Mouse (Mus musculus): ENCODE measurements around the gene Palb2.

The Palb2 gene

GRCm38 (mm10) chr7:122132497-122133337, at the start of gene Palb2, which contains the start of gene Dctn5:
Palb2 (minus strand) TSS chr7:122132985.
Dctn5 (plus strand) TSS chr7:122133041.
- peak; percentile 99 for ATAC-seq (ENCODE audit: low TSS enrichment)

- no peak for ATAC-seq (ENCODE audit: low TSS enrichment)
Measured at GRCm38 (mm10) chr7:122180720-122181119, 47.9 kb upstream of the Palb2 start.

GRCm38 (mm10) chr7:122171613-122172012, 38.8 kb upstream of the Palb2 start:
- ATAC-seq (ENCODE audit: low TSS enrichment) = no peak

- no peak for ATAC-seq (ENCODE audit: low TSS enrichment)
Measured at GRCm38 (mm10) chr7:122170705-122171104, 37.9 kb upstream of the Palb2 start.

- no peak for ATAC-seq (ENCODE audit: low TSS enrichment)
Measured at GRCm38 (mm10) chr7:122167203-122167602, 34.4 kb upstream of the Palb2 start.

- ATAC-seq (ENCODE audit: low TSS enrichment) = no peak
Measured at GRCm38 (mm10) chr7:122163766-122164165, 31.0 kb upstream of the Palb2 start.

GRCm38 (mm10) chr7:122160037-122160436, 27.3 kb upstream of the Palb2 start:
- no peak for ATAC-seq (ENCODE audit: low TSS enrichment)

GRCm38 (mm10) chr7:122158915-122159902, 26.4 kb upstream of the Palb2 start, which contains the start of gene Plk1:
Plk1 (plus strand) TSS chr7:122159439.
- peak; percentile 98 for ATAC-seq (ENCODE audit: low TSS enrichment)

- ATAC-seq (ENCODE audit: low TSS enrichment) = no peak
Measured at GRCm38 (mm10) chr7:122158488-122158887, 25.7 kb upstream of the Palb2 start.

GRCm38 (mm10) chr7:122152473-122152872, 19.7 kb upstream of the Palb2 start:
- ATAC-seq (ENCODE audit: low TSS enrichment) = no peak

GRCm38 (mm10) chr7:122140991-122141390, 8.2 kb upstream of the Palb2 start:
- no peak for ATAC-seq (ENCODE audit: low TSS enrichment)

GRCm38 (mm10) chr7:122138190-122138589, 5.4 kb upstream of the Palb2 start:
- no peak for ATAC-seq (ENCODE audit: low TSS enrichment)

- no peak for ATAC-seq (ENCODE audit: low TSS enrichment)
Measured at GRCm38 (mm10) chr7:122137071-122137470, 4.3 kb upstream of the Palb2 start.

- ATAC-seq (ENCODE audit: low TSS enrichment) = no peak
Measured at GRCm38 (mm10) chr7:122135070-122135469, 2.3 kb upstream of the Palb2 start.

- no peak; the same call in 1 of the 2 replicates for ATAC-seq (ENCODE audit: low TSS enrichment)
Measured at GRCm38 (mm10) chr7:122133338-122133625, 497 bp upstream of the Palb2 start.

GRCm38 (mm10) chr7:122131834-122132233, 951 bp downstream of the Palb2 start:
- no peak for ATAC-seq (ENCODE audit: low TSS enrichment)

- ATAC-seq (ENCODE audit: low TSS enrichment) = no peak
Measured at GRCm38 (mm10) chr7:122126946-122127345, 5.8 kb downstream of the Palb2 start.

- no peak for ATAC-seq (ENCODE audit: low TSS enrichment)
Measured at GRCm38 (mm10) chr7:122125636-122126035, 7.1 kb downstream of the Palb2 start.

- ATAC-seq (ENCODE audit: low TSS enrichment) = no peak
Measured at GRCm38 (mm10) chr7:122123518-122123917, 9.3 kb downstream of the Palb2 start.

- ATAC-seq (ENCODE audit: low TSS enrichment) = no peak
Measured at GRCm38 (mm10) chr7:122108206-122108605, 24.6 kb downstream of the Palb2 start.

GRCm38 (mm10) chr7:122101747-122102244, 31.0 kb downstream of the Palb2 start, which contains the start of gene Ndufab1:
Ndufab1 (minus strand) TSS chr7:122101886.
- peak; percentile 98 for ATAC-seq (ENCODE audit: low TSS enrichment)
